Mouse (Mus musculus) stomach, postnatal 0 days (tissue): ENCODE measurements around the gene Kif26a. TPM values are rescaled to one million over a fixed set of nuclear protein-coding genes. Genes with fewer than 3 reads are reported as not detected.
A peak's percentile ranks its signal among the peaks of the same experiment; 100 is the strongest.

Source experiments
- ATAC-seq: fragments of 200-750 bp; cut with Nextera tagmentation; 2 replicates; pipeline ENCODE4 v1.8.0; 2017; ENCODE audit not compliant: low FRiP score, low TSS enrichment
- DNase-seq: peaks from one replicate; pipeline ENCODE4 v3.0.0-alpha.2; 2016; ENCODE audit warnings: low spot score
- H3K27ac ChIP-seq: fragments of 300-500 bp; sonication (generic); replicated peaks from 2 replicates; pipeline ENCODE4 v1.5.1; 2014; ENCODE audit warnings: mild to moderate bottlenecking, control low read depth
- H3K27me3 ChIP-seq: fragments of 300-500 bp; sonication (generic); 2 replicates; pipeline ENCODE4 v1.6.1; 2014; ENCODE audit warnings: low read length; ENCODE audit not compliant: control insufficient read depth, insufficient read depth
- H3K36me3 ChIP-seq: fragments of 300-500 bp; sonication (generic); 2 replicates; pipeline ENCODE4 v1.6.1; 2014; ENCODE audit warnings: low read length, mixed read lengths; ENCODE audit not compliant: control insufficient read depth, insufficient read depth
- H3K4me1 ChIP-seq: fragments of 300-500 bp; sonication (generic); replicated peaks from 2 replicates; pipeline ENCODE4 v1.6.1; 2014; ENCODE audit warnings: antibody characterized with exemption; ENCODE audit not compliant: control insufficient read depth, insufficient read depth
- H3K4me2 ChIP-seq: fragments of 300-500 bp; sonication (generic); replicated peaks from 2 replicates; pipeline ENCODE4 v1.6.1; 2014; ENCODE audit warnings: low read depth, mild to moderate bottlenecking, control low read depth, moderate library complexity
- H3K4me3 ChIP-seq: fragments of 300-500 bp; sonication (generic); 2 replicates; pipeline ENCODE4 v1.5.1; 2014; ENCODE audit warnings: low read depth, low read length, control low read depth
- H3K9ac ChIP-seq: fragments of 300-500 bp; sonication (generic); 2 replicates; pipeline ENCODE4 v1.6.1; 2014; ENCODE audit warnings: mild to moderate bottlenecking, low read length, control low read depth, mixed read lengths
- H3K9me3 ChIP-seq: fragments of 300-500 bp; sonication (generic); 2 replicates; pipeline ENCODE4 v1.6.1; 2016; ENCODE audit warnings: low read length; ENCODE audit not compliant: control insufficient read depth
- CTCF ChIP-seq: IDR thresholded peaks from 2 replicates; pipeline ENCODE4 v1.5.1; 2016; ENCODE audit warnings: antibody characterized with exemption, low read depth, mild to moderate bottlenecking, moderate library complexity
- EP300 ChIP-seq: optimal IDR thresholded peaks from 2 replicates; pipeline ENCODE3; 2016; ENCODE audit warnings: antibody characterized with exemption
- WGBS: fragments of 180-500 bp; shearing (Covaris S2); extraction: QIAGEN DNeasy Blood & Tissue Kit; methylation state at CpG from one replicate; pipeline ENCODE4 v1.1.7; 2014; 5-methylcytosine and 5-hydroxymethylcytosine counted together
- microRNA counts: library from miRNA; unstranded; fragments of <30 nt; microRNA quantifications from one replicate; lab custom pipeline; 2015
- microRNA-seq: library from miRNA; unstranded; fragments of <30 nt; microRNA quantifications from one replicate; pipeline ENCODE4, GENCODE M21; 2016
- polyA plus RNA-seq: library from polyadenylated mRNA; unstranded; fragments of >200 nt; fragmentation: Nextera tagmentation; extraction: Ambion mirVana; gene quantifications from 2 replicates; pipeline ENCODE4 v1.2.1, GENCODE M21; 2015

The Kif26a gene
- polyA plus RNA-seq, 1 experiment from 2014 or later: 0.75 TPM

- 62% methylated on average over 2 of the region's 2 CpGs for WGBS
- H3K4me2 ChIP-seq: no peak overlapping the region
Observed at GRCm38 (mm10) chr12:112230196-112230595, 84.2 kb downstream of the Kif26a start.

More at GRCm38 (mm10) chr12:112230196-112230595, 84.2 kb downstream of the Kif26a start:
- no peak overlapping the region for H3K4me3 ChIP-seq
- DNase-seq: no peak
- no peak overlapping the region for H3K9ac ChIP-seq
- H3K9me3 ChIP-seq: no peaks in the 10 kb centered on the region
- TF ChIP-seq CTCF (no peak), EP300 (no peak)
- H3K27ac ChIP-seq: no peak overlapping the region
- H3K36me3 ChIP-seq: no peaks in the 10 kb centered on the region
- no peaks in the 10 kb centered on the region for H3K27me3 ChIP-seq
- H3K4me1 ChIP-seq: no peaks in the 10 kb centered on the region
- no peak for ATAC-seq

MicroRNA genes within 50 kb of the gene (microRNA counts, 519-probe panel; counts per million panel counts)
- microRNA mmu-miR-203 (lab: Ali Mortazavi, UCI): 7,490 counts per million, percentile 94 among the panel's probes with 10 or more counts

Small RNAs within 50 kb of the gene (microRNA-seq; reads per million reads assigned to microRNA genes)
- 135,748 reads per million, percentile 100 among the genes with 10 or more reads in this experiment for gene Mir203
- gene Mir3073a: not detected
- gene Mir3073b: not detected

Other genes starting within 250 kb of the Kif26a start
- gene Ppp1r13b, start 238.1 kb upstream of the Kif26a start, polyA plus RNA-seq: 18.9 and 21.5 TPM in 2 replicates
- gene Atp5mpl, start 179.2 kb upstream of the Kif26a start, polyA plus RNA-seq: 814 and 865 TPM in 2 replicates
- gene Tdrd9, start 174.6 kb upstream of the Kif26a start, polyA plus RNA-seq: 0.01 TPM in 1 of 2 replicates, not detected in the other
- gene Rd3l, start 164.9 kb upstream of the Kif26a start, polyA plus RNA-seq: 0.08 and 0.13 TPM in 2 replicates
- gene Aspg, start 39.5 kb upstream of the Kif26a start, polyA plus RNA-seq: 6.0 and 6.9 TPM in 2 replicates